Mouse (Mus musculus) left cerebral cortex, adult 2 months (tissue): ENCODE data around the gene Gabarap. TPM values are rescaled to one million over a fixed set of nuclear protein-coding genes. Genes with fewer than 3 reads are reported as not detected.
"Not testable (repeated sequence)": the region's sequence is repeated elsewhere in the genome, so short reads cannot be mapped to it uniquely, and the experiment has no call there.

ENCODE experiments used
- DNase-seq, 2 experiments: peaks; one replicate each; pipeline ENCODE4 v3.0.0; 2021 to 2022; ENCODE audit warnings: low spot score in 2 of 2, mixed read lengths in 1 of 2; ENCODE audit errors: extremely low spot score in 1 of 2
- H3K27ac ChIP-seq: fragments of 200-600 bp; 2 replicates; pipeline ENCODE4 v1.8.1; 2022
- H3K4me3 ChIP-seq: fragments of 200-600 bp; 2 replicates; pipeline ENCODE4 v1.8.1; 2022
- CTCF ChIP-seq: fragments of 200-600 bp; IDR thresholded peaks from 2 replicates; pipeline ENCODE4 v1.8.1; 2022; ENCODE audit warnings: antibody characterized with exemption, mild to moderate bottlenecking, moderate library complexity
- intact Hi-C: fragments of 180-260 bp; cut with DNase I; formaldehyde crosslinking; loops from one replicate; pipeline ENCODE4 v1.15.1; 2025
- total RNA-seq, 2 experiments: library from RNA; stranded (reverse); gene quantifications; 2 replicates each; pipeline ENCODE4 v1.2.3; 2021

Gabarap gene
- total RNA-seq, 2 experiments from 2014 or later: 209 to 215 TPM

GRCm38 (mm10) chr11:70005521-70005920 is 14.6 kb downstream of the Gabarap start:
- peak; percentile 38 for TF ChIP-seq CTCF
- intact Hi-C loops: no loop called here

GRCm38 (mm10) chr11:70010033-70010432 is 19.1 kb downstream of the Gabarap start:
- TF ChIP-seq CTCF: no peak
- no peak for DNase-seq
- no peak overlapping the region for H3K4me3 ChIP-seq
- intact Hi-C loops: no loop called here
- no peak overlapping the region for H3K27ac ChIP-seq

More at GRCm38 (mm10) chr11:70005521-70005920, 14.6 kb downstream of the Gabarap start:
- H3K4me3 ChIP-seq: no peak overlapping the region
- no peak overlapping the region for H3K27ac ChIP-seq
- no peak for DNase-seq

GRCm38 (mm10) chr11:70010548-70010947 is 19.6 kb downstream of the Gabarap start:
- intact Hi-C loops: no loop called here
- DNase-seq: no peak
- no peak for TF ChIP-seq CTCF
- no peak overlapping the region for H3K4me3 ChIP-seq
- no peak overlapping the region for H3K27ac ChIP-seq

GRCm38 (mm10) chr11:70010961-70011360 is 20.0 kb downstream of the Gabarap start:
- intact Hi-C loops: no loop called here
- DNase-seq: no peak
- Histone ChIP-seq H3K27ac (no peak overlapping the region), H3K4me3 (no peak overlapping the region)
- no peak for TF ChIP-seq CTCF

GRCm38 (mm10) chr11:70012931-70013330 is 22.0 kb downstream of the Gabarap start:
- no peak overlapping the region for H3K27ac ChIP-seq
- no peak overlapping the region for H3K4me3 ChIP-seq
- TF ChIP-seq CTCF: no peak
- no peak for DNase-seq
- intact Hi-C loops: no loop called here

GRCm38 (mm10) chr11:70013408-70013807 is 22.5 kb downstream of the Gabarap start:
- no peak for TF ChIP-seq CTCF
- intact Hi-C loops: no loop called here
- Histone ChIP-seq H3K4me3 (no peak overlapping the region), H3K27ac (no peak overlapping the region)
- no peak for DNase-seq

GRCm38 (mm10) chr11:70014051-70014450 is 23.1 kb downstream of the Gabarap start:
- no peak for DNase-seq
- intact Hi-C loops: loop anchor here (2.0 kb wide), 1 partner anchor 13 kb away; the partner anchor contains the start of gene Dvl2
- no peak overlapping the region for H3K27ac ChIP-seq
- no peak for TF ChIP-seq CTCF
- H3K4me3 ChIP-seq: no peak overlapping the region

- DNase-seq: peak; percentile 85 to 86
- Histone ChIP-seq H3K4me3 (peak within 1 kb of the TSS; percentile 77), H3K27ac (peak within 1 kb of the TSS; percentile 88)
- peak; percentile 44 for TF ChIP-seq CTCF
- intact Hi-C loops: loop anchor here (2.0 kb wide), 1 partner anchor 14 kb away; the partner anchor contains the start of gene Dvl2
Observed at GRCm38 (mm10) chr11:70014880-70015558, 24.1 kb downstream of the Gabarap start, which contains the start of gene Acadvl. Gene Acadvl, minus strand, starts transcription at chr11:70015411.

- intact Hi-C loops: loop anchor here (2.0 kb wide), 1 partner anchor 15 kb away; the partner anchor contains the start of gene Dvl2
- Histone ChIP-seq H3K4me3 (peak overlapping the region; percentile 77; the same call in 1 of the 2 replicates), H3K27ac (no peak overlapping the region)
- TF ChIP-seq CTCF: no peak
- DNase-seq: no peak
Observed at GRCm38 (mm10) chr11:70015677-70016076, 24.7 kb downstream of the Gabarap start.

GRCm38 (mm10) chr11:70016177-70016576 is 25.2 kb downstream of the Gabarap start:
- H3K4me3 ChIP-seq, DNase-seq, H3K27ac ChIP-seq, intact Hi-C loops: not testable (repeated sequence)

- no peak for TF ChIP-seq CTCF
- Histone ChIP-seq H3K4me3 (peak within 1 kb of the TSS; percentile 74), H3K27ac (peak within 1 kb of the TSS; percentile 93)
- no peak for DNase-seq
- intact Hi-C loops: no loop called here
Observed at GRCm38 (mm10) chr11:70016669-70017068, 25.7 kb downstream of the Gabarap start, which contains the start of gene Dlg4. Gene Dlg4, plus strand, starts transcription at chr11:70016942.

- no peak for DNase-seq
- peak overlapping the region; percentile 93; the same call in 1 of the 2 replicates for H3K27ac ChIP-seq
- intact Hi-C loops: no loop called here
- no peak for TF ChIP-seq CTCF
- H3K4me3 ChIP-seq: no peak overlapping the region
Observed at GRCm38 (mm10) chr11:70017199-70017767, 26.3 kb downstream of the Gabarap start.
